Mouse (Mus musculus): ENCODE measurements around the gene Slc16a13. TPM values are rescaled to one million over a fixed set of nuclear protein-coding genes. Genes with fewer than 3 reads are reported as not detected.
"Not testable (repeated sequence)": the region's sequence is repeated elsewhere in the genome, so short reads cannot be mapped to it uniquely, and the experiment has no call there.

The Slc16a13 gene
- polyA plus RNA-seq, 1 experiment from 2014 or later = 7.1 TPM

- ATAC-seq (ENCODE audit: extremely low read depth, insufficient number of reproducible peaks, low FRiP score, low TSS enrichment) = no peak
- Histone ChIP-seq H3K4me3 (no peak overlapping the region), H3K36me3 (no peaks in the 10 kb centered on the region), H3K9ac (no peak overlapping the region), H3K9me3 (no peaks in the 10 kb centered on the region), H3K4me2 (no peak overlapping the region), H3K4me1 (no peaks in the 10 kb centered on the region), H3K27me3 (replicated peaks) (no peaks in the 10 kb centered on the region; the same call in 1 of the 2 replicates), H3K27ac (replicated peaks) (no peak overlapping the region)
- 69% methylated on average over 7 of the region's 7 CpGs for WGBS
These were observed 35.7 kb downstream of the Slc16a13 start for GRCm38 (mm10) chr11:70185120-70185519.

GRCm38 (mm10) chr11:70180496-70180895, 40.4 kb downstream of the Slc16a13 start:
- no peak for ATAC-seq (ENCODE audit: extremely low read depth, insufficient number of reproducible peaks, low FRiP score, low TSS enrichment)
- H3K4me1 ChIP-seq = no peaks in the 10 kb centered on the region
- no peak overlapping the region for H3K27ac ChIP-seq (replicated peaks)
- no peaks in the 10 kb centered on the region; the same call in 1 of the 2 replicates for H3K27me3 ChIP-seq (replicated peaks)
- no peak overlapping the region for H3K4me3 ChIP-seq
- no peak overlapping the region for H3K9ac ChIP-seq
- H3K4me2 ChIP-seq = no peak overlapping the region
- 0 out of 2 replicates have a peak, but pooled peaks cover 3% of the 10 kb centered on the region for H3K9me3 ChIP-seq
- no peaks in the 10 kb centered on the region for H3K36me3 ChIP-seq
- 82% methylated on average over 4 of the region's 4 CpGs for WGBS

GRCm38 (mm10) chr11:70179401-70179800, 41.5 kb downstream of the Slc16a13 start:
- no peak overlapping the region for H3K4me3 ChIP-seq
- ATAC-seq (ENCODE audit: extremely low read depth, insufficient number of reproducible peaks, low FRiP score, low TSS enrichment) = no peak
- 0 out of 2 replicates have a peak, but pooled peaks cover 3% of the 10 kb centered on the region for H3K9me3 ChIP-seq
- H3K9ac ChIP-seq = no peak overlapping the region
- H3K4me1 ChIP-seq = no peaks in the 10 kb centered on the region
- no peaks in the 10 kb centered on the region for H3K36me3 ChIP-seq
- 39% methylated on average over 14 of the region's 14 CpGs for WGBS
- no peak overlapping the region for H3K27ac ChIP-seq (replicated peaks)
- H3K4me2 ChIP-seq = no peak overlapping the region
- no peaks in the 10 kb centered on the region; the same call in 1 of the 2 replicates for H3K27me3 ChIP-seq (replicated peaks)

GRCm38 (mm10) chr11:70178756-70179155, 42.1 kb downstream of the Slc16a13 start:
- Histone ChIP-seq H3K9ac (no peak overlapping the region), H3K36me3 (no peaks in the 10 kb centered on the region), H3K27me3 (replicated peaks) (no peaks in the 10 kb centered on the region; the same call in 1 of the 2 replicates), H3K4me2 (no peak overlapping the region), H3K27ac (replicated peaks) (no peak overlapping the region), H3K4me3 (no peak overlapping the region), H3K4me1 (no peaks in the 10 kb centered on the region), H3K9me3 (0 out of 2 replicates have a peak, but pooled peaks cover 3% of the 10 kb centered on the region)
- 68% methylated on average over 11 of the region's 11 CpGs for WGBS
- ATAC-seq (ENCODE audit: extremely low read depth, insufficient number of reproducible peaks, low FRiP score, low TSS enrichment) = no peak

GRCm38 (mm10) chr11:70178311-70178710, 42.6 kb downstream of the Slc16a13 start:
- Histone ChIP-seq H3K36me3 (no peaks in the 10 kb centered on the region), H3K27ac (replicated peaks) (no peak overlapping the region), H3K9me3 (0 out of 2 replicates have a peak, but pooled peaks cover 3% of the 10 kb centered on the region), H3K4me3 (no peak overlapping the region), H3K4me2 (no peak overlapping the region), H3K27me3 (replicated peaks) (no peaks in the 10 kb centered on the region; the same call in 1 of the 2 replicates), H3K9ac (no peak overlapping the region), H3K4me1 (no peaks in the 10 kb centered on the region)
- ATAC-seq (ENCODE audit: extremely low read depth, insufficient number of reproducible peaks, low FRiP score, low TSS enrichment) = no peak
- WGBS = 76% methylated on average over 11 of the region's 11 CpGs

- Histone ChIP-seq H3K4me1 (no peaks in the 10 kb centered on the region), H3K27ac (replicated peaks) (no peak overlapping the region), H3K9me3 (0 out of 2 replicates have a peak, but pooled peaks cover 3% of the 10 kb centered on the region), H3K36me3 (no peaks in the 10 kb centered on the region), H3K27me3 (replicated peaks) (no peaks in the 10 kb centered on the region; the same call in 1 of the 2 replicates), H3K4me3 (no peak overlapping the region), H3K9ac (no peak overlapping the region), H3K4me2 (no peak overlapping the region)
- WGBS = 71% methylated on average over 8 of the region's 8 CpGs
- no peak for ATAC-seq (ENCODE audit: extremely low read depth, insufficient number of reproducible peaks, low FRiP score, low TSS enrichment)
These were observed 43.2 kb downstream of the Slc16a13 start for GRCm38 (mm10) chr11:70177647-70178046.

- WGBS = 70% methylated on average over 4 of the region's 4 CpGs
- Histone ChIP-seq H3K4me3 (no peak overlapping the region), H3K9me3 (0 out of 2 replicates have a peak, but pooled peaks cover 3% of the 10 kb centered on the region), H3K4me1 (no peaks in the 10 kb centered on the region), H3K4me2 (no peak overlapping the region), H3K9ac (no peak overlapping the region), H3K36me3 (no peaks in the 10 kb centered on the region), H3K27ac (replicated peaks) (no peak overlapping the region), H3K27me3 (replicated peaks) (no peaks in the 10 kb centered on the region)
- ATAC-seq (ENCODE audit: extremely low read depth, insufficient number of reproducible peaks, low FRiP score, low TSS enrichment) = no peak
These were observed 46.4 kb downstream of the Slc16a13 start for GRCm38 (mm10) chr11:70174491-70174890.

- Histone ChIP-seq H3K4me2 (no peak overlapping the region), H3K27me3 (replicated peaks) (peaks cover 4% of the 10 kb centered on the region; the same call in 1 of the 2 replicates), H3K4me1 (no peaks in the 10 kb centered on the region), H3K9me3 (0 out of 2 replicates have a peak, but pooled peaks cover 3% of the 10 kb centered on the region), H3K27ac (replicated peaks) (no peak overlapping the region), H3K4me3 (no peak overlapping the region), H3K9ac (no peak overlapping the region), H3K36me3 (no peaks in the 10 kb centered on the region)
- WGBS = 45% methylated on average over 5 of the region's 5 CpGs
- ATAC-seq (ENCODE audit: extremely low read depth, insufficient number of reproducible peaks, low FRiP score, low TSS enrichment) = no peak
These were observed 48.6 kb downstream of the Slc16a13 start for GRCm38 (mm10) chr11:70172298-70172697.

GRCm38 (mm10) chr11:70171847-70172246, 49.0 kb downstream of the Slc16a13 start:
- no peaks in the 10 kb centered on the region for H3K36me3 ChIP-seq
- H3K27ac ChIP-seq (replicated peaks) = no peak overlapping the region
- H3K4me3 ChIP-seq = no peak overlapping the region
- WGBS = 41% methylated on average over 3 of the region's 3 CpGs
- H3K27me3 ChIP-seq (replicated peaks) = peaks cover 4% of the 10 kb centered on the region; the same call in 1 of the 2 replicates
- H3K9ac ChIP-seq = no peak overlapping the region
- H3K9me3 ChIP-seq = 0 out of 2 replicates have a peak, but pooled peaks cover 3% of the 10 kb centered on the region
- no peak overlapping the region for H3K4me2 ChIP-seq
- H3K4me1 ChIP-seq = no peaks in the 10 kb centered on the region
- ATAC-seq (ENCODE audit: extremely low read depth, insufficient number of reproducible peaks, low FRiP score, low TSS enrichment) = no peak

- Histone ChIP-seq H3K27me3 (replicated peaks) (peaks cover 4% of the 10 kb centered on the region; the same call in 1 of the 2 replicates), H3K4me1 (no peaks in the 10 kb centered on the region), H3K9ac (no peak overlapping the region), H3K4me3 (no peak overlapping the region), H3K4me2 (no peak overlapping the region), H3K9me3 (0 out of 2 replicates have a peak, but pooled peaks cover 3% of the 10 kb centered on the region), H3K36me3 (no peaks in the 10 kb centered on the region), H3K27ac (replicated peaks) (no peak overlapping the region)
- no peak for ATAC-seq (ENCODE audit: extremely low read depth, insufficient number of reproducible peaks, low FRiP score, low TSS enrichment)
- WGBS = 69% methylated on average over 7 of the region's 7 CpGs
These were observed 49.7 kb downstream of the Slc16a13 start for GRCm38 (mm10) chr11:70171181-70171580.

- WGBS = 76% methylated on average over 7 of the region's 7 CpGs
- H3K9me3 ChIP-seq = no peaks in the 10 kb centered on the region
- H3K27me3 ChIP-seq (replicated peaks) = peaks cover 4% of the 10 kb centered on the region
- no peak overlapping the region for H3K4me2 ChIP-seq
- H3K36me3 ChIP-seq = no peaks in the 10 kb centered on the region
- no peak for ATAC-seq (ENCODE audit: extremely low read depth, insufficient number of reproducible peaks, low FRiP score, low TSS enrichment)
- no peaks in the 10 kb centered on the region for H3K4me1 ChIP-seq
- no peak overlapping the region for H3K4me3 ChIP-seq
- no peak overlapping the region for H3K9ac ChIP-seq
- no peak overlapping the region for H3K27ac ChIP-seq (replicated peaks)
These were observed 50.6 kb downstream of the Slc16a13 start for GRCm38 (mm10) chr11:70170291-70170690.

GRCm38 (mm10) chr11:70169471-70169870, 51.4 kb downstream of the Slc16a13 start:
- not testable (repeated sequence) for H3K4me1 ChIP-seq; H3K9ac ChIP-seq; H3K27me3 ChIP-seq (replicated peaks); H3K36me3 ChIP-seq; H3K27ac ChIP-seq (replicated peaks); H3K4me2 ChIP-seq; H3K4me3 ChIP-seq; H3K9me3 ChIP-seq; ATAC-seq (ENCODE audit: extremely low read depth, insufficient number of reproducible peaks, low FRiP score, low TSS enrichment)
- 88% methylated on average over 7 of the region's 7 CpGs for WGBS

Measured in heart, embryonic 13.5 days (tissue).